Mouse (Mus musculus): ENCODE measurements around the gene Smim14.

The Smim14 gene

DNA sequence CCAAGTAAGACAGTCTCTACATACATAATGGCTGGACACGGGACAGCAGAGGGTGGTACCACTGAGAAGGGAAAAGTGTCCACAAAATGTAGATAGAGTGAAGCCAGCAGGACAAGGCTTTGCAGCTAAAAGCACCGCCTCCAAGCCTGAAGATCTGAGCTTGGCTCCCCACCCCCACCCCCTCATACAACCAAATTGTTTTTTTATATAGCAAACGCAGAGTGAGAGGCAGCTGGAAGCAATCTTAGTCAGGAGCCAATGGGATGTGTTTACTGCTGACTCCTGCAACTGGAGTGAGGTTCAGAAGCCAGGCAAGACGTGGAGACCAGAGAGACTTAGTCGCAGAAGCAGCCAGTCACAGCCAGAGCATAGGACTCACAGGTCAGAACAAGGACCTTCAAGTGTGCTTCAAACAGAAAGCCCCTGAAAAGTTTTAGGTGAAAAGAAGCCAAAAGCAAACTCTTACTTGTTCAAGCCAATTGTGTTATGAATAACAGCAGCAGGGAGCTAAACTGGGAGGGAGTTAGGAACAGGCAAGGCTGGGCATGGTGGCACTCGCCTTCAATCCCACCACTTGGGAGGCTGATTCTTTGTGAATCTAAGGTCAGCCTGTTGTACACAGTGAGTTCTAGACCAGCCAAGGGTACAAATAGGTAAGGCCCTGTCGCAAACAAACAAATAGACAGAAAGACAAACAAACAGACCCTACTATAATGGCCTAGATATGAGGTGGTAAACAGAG, 79.7 kb downstream of the Smim14 start:
- no peak for DNase-seq

DNA sequence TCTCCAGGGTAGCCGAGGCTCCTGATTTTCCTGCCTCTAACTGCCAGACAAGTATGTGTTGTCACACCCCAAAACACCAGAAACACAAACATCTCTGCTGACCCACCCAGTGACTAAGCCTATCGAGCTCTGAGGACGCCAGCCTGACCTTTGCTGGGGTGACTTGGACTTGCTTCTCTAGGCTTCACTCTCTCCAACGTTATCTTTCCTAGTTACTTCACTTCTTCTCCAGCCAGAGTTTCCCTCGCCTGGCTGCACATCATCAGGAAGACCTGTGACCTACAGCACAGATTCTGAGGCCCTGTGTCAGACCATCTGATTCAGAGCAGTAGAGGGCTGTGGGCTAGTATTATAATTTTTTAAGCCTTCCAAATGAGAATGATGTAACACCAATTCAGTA, 82.2 kb downstream of the Smim14 start:
- no peak for DNase-seq

DNA sequence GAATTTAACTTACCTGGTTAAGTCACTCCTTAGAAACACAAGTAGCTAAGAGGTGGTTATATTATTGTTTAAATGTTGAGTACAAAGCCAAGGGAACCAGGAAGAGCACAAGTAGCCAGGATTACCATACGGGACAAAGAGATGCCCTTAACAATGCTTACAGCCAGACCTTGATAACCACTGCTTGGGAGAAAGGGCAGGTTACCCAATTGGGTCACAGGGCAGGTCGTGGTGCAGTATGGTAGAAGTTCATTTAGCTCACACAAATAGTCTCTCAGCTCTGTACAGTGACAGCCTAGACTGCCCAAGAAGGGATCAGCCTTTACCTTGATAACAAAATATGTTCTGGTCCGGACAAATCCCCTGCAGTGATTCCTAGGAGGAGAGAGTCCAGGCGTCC, 88.0 kb downstream of the Smim14 start:
- DNase-seq, result no peak

DNA sequence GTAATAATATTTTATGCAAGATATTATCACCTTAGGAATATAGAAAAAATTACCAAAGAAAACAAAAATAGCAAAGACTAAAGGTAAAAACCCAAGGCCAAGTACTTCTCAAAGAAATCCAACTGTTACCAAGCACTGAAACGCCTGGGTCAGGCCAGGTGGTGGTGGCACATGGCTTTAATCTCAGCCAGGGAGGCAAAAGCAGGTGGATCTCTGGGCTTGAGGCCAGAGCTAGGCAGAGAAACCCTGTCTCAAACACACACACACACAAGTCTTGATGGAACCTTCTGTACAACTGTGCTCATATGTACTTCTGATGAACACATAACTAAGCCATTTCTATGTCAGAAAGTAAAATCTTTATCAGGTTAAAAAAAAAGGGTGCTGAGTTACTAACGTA, 89.2 kb downstream of the Smim14 start:
- peak; percentile 80 for DNase-seq

DNA sequence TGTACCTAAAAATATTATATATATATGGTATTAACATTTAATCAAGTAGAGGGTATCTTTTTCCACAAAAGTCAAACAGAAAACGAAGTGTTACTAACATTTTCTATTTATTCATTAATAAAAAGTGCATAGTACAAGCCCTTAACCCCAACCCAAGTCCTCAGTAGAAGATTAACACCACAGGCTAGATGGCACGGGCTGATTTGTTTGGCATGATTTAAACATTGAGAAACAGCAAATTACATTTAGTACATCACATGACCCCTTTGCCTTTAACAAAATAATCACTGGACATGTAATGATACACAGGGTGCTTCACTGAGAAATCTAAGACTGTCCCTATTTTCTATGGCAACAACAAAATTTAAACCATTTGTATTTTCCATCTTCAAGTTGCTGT, 90.2 kb downstream of the Smim14 start:
- no peak for DNase-seq

DNA sequence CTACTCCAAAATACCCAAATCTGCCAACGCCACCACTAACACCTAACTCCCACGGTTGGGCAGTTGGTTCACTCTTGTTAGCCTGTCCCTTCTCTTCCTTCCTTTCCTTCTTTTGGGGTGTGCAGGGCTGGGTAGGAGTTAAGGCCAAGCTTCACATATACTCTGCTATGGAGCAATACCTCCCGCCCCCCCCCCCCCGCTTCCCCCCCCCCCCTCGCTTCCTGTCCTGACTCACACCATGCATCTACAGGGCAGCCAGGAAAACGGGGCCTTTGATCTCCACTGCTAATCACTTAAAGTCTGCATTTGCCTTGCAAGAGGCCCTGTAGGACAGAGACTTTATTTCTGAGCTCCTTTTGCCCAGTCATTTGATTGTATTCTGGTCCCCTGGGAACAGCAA, 92.0 kb downstream of the Smim14 start:
- DNase-seq, result no peak

DNA sequence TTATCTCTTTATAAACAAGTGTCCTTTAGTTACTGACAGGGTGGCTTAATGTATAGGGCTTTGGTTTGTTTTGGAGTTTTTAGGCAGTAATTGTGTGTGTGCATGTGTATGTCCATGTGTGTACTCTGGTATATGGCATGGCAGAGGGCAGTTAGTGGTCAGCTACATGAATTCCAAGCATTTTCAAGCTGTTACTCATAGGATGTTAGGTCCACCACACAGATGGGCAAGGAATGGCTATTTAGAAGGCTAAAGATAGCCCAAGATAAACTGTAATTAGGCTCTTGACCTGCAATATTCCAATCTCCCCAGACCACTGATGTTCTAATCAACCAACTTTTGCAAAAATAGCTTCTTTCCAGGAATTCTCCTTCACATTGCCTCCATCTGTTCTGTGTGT, 98.9 kb downstream of the Smim14 start:
- DNase-seq, result no peak

DNA sequence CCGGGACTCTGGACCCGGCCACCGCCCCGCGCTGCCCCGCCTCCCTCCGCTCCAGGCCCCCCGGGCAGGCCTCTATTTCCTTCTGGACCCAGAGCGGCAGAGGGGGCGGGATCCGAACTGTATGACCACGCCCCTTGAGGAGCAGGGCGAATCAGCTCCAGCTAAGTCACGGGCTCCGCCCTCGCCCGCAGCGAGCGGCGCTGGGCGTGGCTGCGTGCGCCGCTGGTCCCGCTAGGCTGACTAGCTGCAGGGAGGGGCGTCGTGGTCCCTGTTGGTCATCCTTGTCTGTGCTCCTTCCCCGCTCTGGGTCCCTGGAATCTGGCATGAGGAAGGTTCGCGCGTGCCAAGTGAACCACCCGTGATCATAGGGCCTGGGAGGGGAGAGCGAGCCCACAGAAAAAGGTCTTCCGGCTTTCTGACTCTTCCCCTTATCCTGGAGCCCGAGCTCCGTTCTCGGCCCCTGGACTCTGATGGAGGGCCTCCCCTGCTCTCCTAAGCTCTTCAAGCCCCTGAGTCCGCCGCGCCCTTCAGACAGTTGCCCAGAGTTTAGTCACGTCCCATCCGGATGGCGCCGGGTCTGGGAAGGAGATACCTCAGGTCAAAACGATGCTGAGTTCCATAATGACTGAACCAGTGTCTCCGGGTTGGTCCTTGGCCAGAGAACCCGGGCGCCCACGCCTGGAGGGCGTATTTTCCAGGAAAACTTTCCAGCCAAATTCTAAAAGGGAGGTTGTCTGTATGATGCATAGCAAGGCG, 101.0 kb downstream of the Smim14 start, which contains the start of gene Ugdh:
Gene Ugdh, minus strand, starts transcription at position 144 of the 756 bp plus-strand sequence.
- peak; percentile 95 for DNase-seq

DNA sequence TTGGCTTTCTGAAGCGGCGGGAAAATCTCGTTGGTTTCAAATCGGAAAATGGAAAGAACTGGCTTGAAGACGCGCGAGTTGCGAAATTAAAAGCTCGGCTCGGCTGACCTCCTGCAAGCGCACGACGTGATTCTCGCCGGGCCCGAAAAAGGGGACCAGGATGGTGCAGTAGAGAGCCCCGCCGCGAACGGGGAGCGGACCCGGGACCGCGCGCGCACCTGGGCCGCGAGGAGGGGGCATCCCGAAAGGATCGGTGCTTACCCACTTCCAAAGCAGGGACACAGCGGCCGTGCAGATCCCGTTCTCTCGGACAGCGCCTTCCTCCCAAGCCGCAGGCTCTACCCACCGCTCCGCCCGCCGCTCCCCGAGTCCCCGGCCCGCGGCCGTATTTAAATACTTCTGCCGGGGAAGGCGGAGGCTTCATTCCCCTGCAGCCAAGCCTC, 101.6 kb downstream of the Smim14 start:
- DNase-seq, result no peak

DNA sequence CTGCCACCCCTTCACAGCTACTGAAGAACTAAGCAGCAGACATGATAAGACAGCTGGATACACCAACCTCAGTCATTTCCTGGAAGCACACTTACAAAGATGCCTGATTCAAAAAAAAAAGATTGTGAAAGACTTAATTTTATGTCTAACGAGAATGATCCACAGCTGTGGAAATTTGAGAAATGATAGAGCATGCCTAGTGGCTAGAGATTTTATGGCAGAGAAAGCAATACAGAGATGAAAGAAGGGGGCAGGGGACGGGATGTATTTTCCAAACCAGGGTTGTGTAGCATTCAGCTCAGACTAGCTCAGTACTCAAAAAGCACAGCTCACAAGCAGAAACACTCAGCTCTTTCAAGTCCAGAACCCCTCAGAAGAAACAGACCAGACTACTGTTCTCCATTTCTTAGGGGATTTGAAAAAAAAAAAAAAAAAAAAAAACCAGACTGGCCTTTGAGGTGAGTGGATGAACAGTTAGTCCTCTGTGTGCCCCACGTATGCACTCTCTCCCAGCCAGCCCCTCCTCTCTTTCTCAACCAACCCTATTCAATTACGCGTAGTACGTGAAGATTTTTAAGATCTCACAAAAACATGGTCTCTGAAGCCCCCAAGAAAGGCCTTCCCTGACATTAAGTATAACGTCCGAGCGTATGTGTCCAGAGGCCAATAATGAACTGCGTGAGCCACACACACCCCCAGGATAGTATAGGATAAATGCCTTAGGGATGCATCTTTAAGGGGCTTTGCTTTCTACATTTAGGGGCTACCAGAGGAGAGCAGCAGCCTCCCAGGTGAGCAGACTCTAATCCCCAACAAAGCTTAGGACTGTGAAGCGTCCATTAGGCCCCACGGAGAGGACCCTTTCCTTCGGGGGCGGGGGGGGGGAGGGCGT, 102.3 kb downstream of the Smim14 start:
- DNase-seq, result no peak

DNA sequence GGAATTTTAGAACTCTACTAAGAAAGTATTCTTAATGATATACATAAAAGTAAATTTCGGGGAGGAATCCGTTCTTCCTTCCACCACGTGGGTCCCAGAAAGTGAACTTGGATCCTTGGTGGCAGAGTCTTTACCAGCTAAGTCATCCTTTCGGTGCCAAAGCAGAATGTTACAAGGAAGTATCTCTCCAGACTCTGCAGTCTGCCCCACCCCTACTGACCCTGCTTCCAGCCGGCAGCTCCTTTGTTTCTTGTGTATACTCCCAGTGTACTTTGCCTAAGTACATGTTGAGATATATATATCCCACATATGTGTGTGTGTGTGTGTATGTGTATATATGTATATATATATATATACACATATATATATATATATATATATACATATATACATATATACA, 107.5 kb downstream of the Smim14 start:
- no peak for DNase-seq

DNA sequence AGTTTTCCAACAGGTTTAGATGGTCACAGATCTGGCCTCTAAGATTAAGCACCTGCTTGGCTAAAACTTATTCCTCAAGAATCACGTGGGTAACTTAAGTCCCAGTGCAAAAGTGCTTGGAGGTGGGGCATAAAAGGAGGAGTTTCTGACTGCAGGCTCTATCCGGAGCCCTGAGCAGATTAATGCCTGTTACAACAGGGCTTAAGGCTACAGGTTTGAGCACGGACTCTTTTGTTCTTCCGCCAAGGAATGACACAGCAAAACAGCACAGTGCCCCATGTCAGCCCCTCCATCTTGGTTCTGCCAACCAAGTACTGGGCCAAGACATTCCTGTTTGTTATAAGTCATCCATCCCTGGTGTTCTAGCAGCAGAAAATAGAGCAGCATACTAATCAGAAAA, 108.7 kb downstream of the Smim14 start:
- no peak for DNase-seq

DNA sequence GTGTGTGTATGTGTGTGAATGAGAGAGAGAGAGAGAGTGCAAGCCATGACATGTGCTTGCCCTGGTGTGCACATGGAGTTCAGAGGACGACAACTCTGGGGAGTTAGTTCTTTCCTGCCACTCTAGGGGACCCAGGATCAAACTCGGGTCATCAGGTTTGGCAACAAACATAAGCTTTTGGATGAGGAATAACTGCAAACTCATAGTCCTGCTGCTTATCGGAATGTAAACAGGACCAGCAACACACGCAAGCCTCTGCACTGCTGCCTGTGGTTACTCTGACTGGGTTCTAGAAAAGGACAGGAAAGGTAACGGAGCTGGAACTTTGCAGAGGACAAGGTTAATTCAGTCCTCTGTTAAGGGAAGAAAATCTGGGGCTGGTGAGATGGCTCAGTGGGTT, 111.7 kb downstream of the Smim14 start:
- no peak for DNase-seq

DNA sequence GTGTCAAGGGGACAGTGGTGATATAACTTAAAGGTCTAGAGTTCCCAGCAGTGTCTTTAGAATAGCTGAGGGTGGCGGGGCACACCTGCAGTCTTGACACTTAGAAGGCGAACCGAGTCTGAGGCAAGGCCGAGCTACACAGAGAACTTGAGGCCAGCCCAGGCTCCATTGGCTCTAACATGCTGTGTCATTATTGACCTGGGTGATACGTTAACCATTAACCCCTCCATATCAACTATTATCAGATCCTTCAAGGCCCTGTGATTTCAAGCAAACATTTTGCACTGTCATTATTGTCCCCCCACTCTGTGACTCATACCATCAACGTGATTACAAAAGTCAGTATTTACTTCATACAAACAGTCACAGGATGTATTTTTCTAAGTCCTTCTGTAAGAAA, 112.8 kb downstream of the Smim14 start:
- no peak for DNase-seq

DNA sequence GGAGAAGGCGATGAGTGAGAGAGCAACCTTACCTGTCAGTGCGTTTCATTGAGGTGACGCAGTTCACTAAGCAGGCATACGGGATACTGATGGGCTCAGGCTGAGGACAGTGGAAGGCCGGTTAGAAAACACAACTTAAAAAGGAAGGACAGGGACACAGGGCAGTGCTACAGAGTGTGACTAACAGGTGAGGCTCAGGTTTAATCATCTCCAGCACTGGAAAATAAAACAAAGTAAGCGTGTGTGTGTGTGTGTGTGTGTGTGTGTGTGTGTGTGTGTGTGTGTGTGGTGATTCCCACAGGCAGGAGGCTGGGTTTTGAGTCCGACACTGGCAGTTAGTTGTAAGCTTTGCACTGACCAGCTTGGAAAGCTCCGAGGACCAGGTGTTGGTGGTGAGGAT, 114.2 kb downstream of the Smim14 start:
- no peak for DNase-seq

DNA sequence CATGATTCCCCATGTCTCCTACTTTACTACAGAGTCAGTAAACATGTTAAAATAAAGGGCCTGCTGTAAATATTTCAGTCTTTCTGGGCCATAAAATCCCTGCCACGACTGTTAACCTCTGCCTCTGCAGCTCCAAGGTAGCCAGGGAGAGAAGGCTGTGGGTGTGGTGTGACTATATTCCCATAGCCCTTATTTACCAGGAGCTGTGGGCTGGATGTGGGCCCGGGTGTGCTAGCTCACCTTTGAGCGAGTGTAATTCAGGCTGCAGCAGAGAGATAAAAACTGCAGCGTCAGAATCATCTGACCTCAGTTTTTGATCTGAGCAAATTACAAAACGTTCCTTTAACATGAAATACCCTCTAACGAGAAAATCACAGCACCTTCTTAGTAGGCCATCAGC, 116.2 kb downstream of the Smim14 start:
- no peak for DNase-seq

DNA sequence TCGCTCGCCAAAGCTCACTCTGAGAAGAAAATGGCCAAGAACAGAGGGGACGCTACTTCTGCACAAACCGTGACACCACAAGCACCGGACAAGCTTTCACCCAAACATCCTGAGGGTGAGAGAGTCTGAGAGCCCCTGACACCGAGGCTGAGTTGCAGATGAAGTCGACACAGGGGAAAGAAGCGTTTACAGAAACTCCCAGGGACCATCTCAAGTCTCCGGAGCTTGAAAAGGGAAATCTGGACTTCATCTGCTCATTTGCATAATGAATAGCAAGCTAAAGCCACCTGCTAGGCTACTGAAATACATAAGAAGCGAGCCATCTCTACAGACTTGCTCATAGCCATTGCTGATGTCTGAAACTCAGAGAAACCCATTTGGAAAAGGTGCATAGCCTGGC, 117.8 kb downstream of the Smim14 start:
- no peak for DNase-seq

DNA sequence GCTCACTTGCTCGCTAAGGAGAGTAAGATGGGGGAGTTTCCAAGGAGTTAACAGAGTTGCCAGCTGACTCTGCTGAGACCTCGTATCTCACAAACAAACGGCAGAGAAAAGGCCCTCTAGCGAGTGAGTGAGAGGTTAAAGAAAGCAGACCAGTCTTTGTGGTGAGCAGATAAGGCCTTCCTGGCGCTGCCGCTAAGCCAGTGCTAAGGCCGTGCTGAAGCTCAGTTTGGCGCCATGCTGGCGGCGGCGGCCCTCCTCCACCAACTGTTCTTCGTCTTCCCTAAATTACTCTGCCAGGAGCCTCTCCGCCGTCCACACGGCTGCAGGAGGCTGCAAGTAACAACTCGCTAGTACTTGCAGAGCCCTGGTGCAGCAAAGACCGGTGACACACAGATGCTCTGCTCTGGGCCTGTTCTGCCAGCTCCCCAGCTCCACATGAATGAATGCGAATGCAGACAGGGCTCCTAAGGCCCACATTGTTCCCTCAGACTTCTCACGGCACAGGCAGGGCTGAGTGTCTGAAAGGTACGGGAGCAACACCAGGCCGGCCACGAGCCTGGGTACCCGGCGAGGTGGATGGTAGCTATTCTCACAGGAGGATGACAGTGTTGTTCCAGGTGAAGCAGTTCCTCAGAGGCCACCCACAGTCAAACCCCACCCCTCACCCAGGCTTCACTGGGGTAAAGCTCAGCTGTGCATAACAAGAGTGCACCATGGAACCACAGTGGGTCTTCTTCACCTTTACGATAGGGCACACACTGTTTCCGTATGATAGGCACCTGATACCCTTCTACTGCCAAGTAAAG, 121.1 kb downstream of the Smim14 start:
- DNase-seq, result no peak

DNA sequence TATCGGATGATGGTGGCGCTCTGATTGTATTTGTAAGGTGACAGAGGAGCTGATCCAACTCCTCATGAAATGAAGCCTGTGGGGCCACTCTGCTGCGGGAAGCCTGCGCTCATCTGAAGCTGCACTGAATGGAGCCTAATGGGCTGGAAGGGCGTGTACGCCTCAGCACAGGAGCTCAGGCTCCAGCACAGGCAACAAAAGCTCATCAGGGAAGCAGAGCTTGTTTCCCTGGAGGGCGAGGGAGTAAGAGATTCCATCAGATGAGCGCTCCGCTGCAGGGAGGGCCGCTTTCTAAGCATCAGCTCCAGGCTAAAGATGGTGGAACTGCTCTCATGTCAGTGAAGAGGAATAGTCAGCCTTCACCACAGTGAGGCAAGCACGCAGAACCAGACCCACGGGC, 129.0 kb downstream of the Smim14 start:
- DNase-seq, result no peak

DNA sequence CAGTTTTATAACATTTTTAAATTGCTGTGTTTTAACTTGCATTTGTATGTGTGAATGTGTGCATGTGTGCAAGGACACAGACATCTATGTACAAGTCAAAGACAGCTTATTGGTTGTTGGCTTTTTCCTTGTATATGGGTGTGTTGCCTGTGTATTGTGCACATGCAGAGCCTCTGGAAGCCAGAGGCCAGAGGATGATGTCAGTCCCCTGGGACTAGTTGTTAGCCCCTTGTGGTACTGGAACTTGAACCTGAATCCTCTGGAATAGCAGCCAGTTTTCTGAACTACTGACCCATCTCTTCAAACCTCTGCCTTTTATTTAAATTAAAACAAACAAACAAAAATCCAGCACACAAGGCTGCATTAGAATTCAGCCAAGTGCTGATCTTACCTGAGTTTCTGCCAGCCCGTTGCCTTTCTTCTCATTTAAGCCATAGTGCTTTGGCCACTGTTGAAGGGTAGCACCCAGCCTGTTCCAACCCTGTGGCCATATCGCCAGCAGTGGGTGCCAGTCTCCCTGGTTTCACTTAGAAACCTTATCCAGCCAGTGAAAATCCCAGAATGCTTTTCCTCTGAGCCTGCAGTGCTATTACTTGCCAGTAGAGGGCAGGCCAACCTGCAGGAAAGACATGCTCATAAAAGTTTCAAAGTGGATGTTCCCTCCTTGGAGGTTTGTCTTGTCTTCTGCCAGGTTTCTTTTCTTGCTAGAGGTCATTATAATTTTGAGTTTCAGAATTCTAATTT, 135.6 kb downstream of the Smim14 start:
- peak; percentile 80 for DNase-seq

Data from cerebellum, adult 8-10 months (tissue).